Mouse (Mus musculus): ENCODE results near the gene Rps26. TPM values are rescaled to one million over a fixed set of nuclear protein-coding genes. Genes with fewer than 3 reads are reported as not detected.
A peak's percentile ranks its signal among the peaks of the same experiment; 100 is the strongest.

Rps26 gene
- polyA plus RNA-seq, 2 experiments, result 1,177 to 1,662 TPM

DNA sequence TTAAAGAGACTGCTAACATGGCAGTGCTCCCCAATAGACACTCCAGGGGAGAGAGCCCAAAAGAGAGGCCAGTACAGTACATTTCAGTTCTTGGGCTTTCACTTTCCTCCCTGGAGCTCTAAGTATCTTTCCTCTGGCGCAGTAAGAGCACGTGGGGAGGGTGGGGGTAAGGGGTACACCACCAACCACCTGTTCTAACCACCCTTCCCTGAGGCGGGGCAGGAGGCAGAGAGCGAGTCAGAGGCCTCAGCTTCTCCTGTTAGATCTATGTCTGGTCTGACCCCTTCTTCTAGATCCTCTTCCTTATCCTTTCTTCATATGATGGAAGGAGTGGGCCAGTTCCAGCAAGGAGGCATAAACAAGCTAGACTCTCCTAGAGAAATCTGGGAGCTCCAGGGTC is 39.4 kb downstream of the Rps26 start:
- 47% methylated on average over 4 of the region's 4 CpGs for WGBS
- DNase-seq (ENCODE audit: low spot score) (no peak), ATAC-seq (ENCODE audit: low FRiP score, low read depth) (no peak)
- peaks cover 7% of the 10 kb centered on the region; the same call in 1 of the 2 replicates for H3K4me1 ChIP-seq (ENCODE audit: control insufficient read depth, insufficient read depth, low read length)
- H3K4me3 ChIP-seq (replicated peaks; ENCODE audit: low read length), result no peak overlapping the region; the same call in 1 of the 2 replicates
- H3K4me2 ChIP-seq (replicated peaks; ENCODE audit: low read depth, low read length, severe bottlenecking), result peak overlapping the region; percentile 99
- no peak overlapping the region for H3K9ac ChIP-seq (ENCODE audit: low read depth, low read length, severe bottlenecking)
- H3K27me3 ChIP-seq (ENCODE audit: control insufficient read depth, insufficient read depth, low read length), result peaks cover 31% of the 10 kb centered on the region
- H3K27ac ChIP-seq (replicated peaks; ENCODE audit: low read depth, low read length), result no peak overlapping the region
- no peaks in the 10 kb centered on the region for H3K9me3 ChIP-seq (ENCODE audit: control insufficient read depth, low read length)
- no peak for TF ChIP-seq POLR2A (IDR thresholded peaks at IDR 0.05; ENCODE audit: borderline replicate concordance, extremely low read depth, insufficient read depth, insufficient read length)
- no peaks in the 10 kb centered on the region for H3K36me3 ChIP-seq (ENCODE audit: control insufficient read depth, insufficient read depth, low read length)

DNA sequence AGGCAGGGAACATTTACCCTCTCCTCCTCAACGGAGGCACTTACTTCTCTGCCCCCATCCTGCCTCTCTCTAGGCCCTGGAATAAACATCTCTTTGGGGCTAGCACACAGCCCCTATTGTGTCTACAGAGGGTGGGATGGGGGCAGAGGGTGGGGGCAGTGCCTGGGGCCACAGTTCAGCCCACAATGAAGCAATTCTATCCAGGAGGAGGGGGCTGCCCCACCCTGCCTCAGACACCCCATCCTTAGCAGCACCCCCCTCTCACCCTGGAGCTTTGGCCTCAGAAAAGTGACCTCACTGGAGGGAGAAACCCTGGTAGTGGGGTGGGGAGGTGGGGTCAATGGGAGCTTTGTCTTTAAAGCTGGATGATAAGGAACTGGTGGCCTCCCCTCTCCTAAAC is 40.0 kb downstream of the Rps26 start:
- peak overlapping the region; percentile 99; the same call in 1 of the 2 replicates for H3K4me2 ChIP-seq (replicated peaks; ENCODE audit: low read depth, low read length, severe bottlenecking)

DNA sequence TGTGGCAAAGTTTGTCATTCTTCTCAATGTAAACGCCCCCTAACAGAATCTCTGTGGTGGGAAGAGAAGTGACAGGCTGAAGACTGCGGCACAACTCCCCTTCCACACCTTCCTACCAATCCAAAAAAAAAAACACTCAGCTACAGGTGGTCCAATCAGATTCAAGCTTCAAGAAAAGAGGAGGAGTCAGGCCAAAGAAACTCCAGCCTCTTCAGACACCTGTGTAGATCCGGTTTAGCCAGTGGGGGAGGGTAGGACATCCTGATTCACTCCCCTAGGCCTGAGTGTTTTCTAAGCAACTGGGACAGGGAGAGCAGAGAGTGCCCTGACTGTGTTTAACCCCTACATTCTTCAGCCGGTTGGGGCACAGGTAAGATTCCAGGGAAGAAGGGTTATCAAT is 42.2 kb downstream of the Rps26 start:
- peaks cover 7% of the 10 kb centered on the region; the same call in 1 of the 2 replicates for H3K4me1 ChIP-seq (ENCODE audit: control insufficient read depth, insufficient read depth, low read length)
- no peak for TF ChIP-seq POLR2A (IDR thresholded peaks at IDR 0.05; ENCODE audit: borderline replicate concordance, extremely low read depth, insufficient read depth, insufficient read length)
- no peak overlapping the region for H3K4me3 ChIP-seq (replicated peaks; ENCODE audit: low read length)
- DNase-seq (ENCODE audit: low spot score) (peak; percentile 66), ATAC-seq (ENCODE audit: low FRiP score, low read depth) (no peak)
- no peaks in the 10 kb centered on the region for H3K9me3 ChIP-seq (ENCODE audit: control insufficient read depth, low read length)
- peaks cover 26% of the 10 kb centered on the region for H3K27me3 ChIP-seq (ENCODE audit: control insufficient read depth, insufficient read depth, low read length)
- no peak overlapping the region for H3K4me2 ChIP-seq (replicated peaks; ENCODE audit: low read depth, low read length, severe bottlenecking)
- no peak overlapping the region for H3K27ac ChIP-seq (replicated peaks; ENCODE audit: low read depth, low read length)
- WGBS, result 12% methylated on average over 4 of the region's 4 CpGs
- no peaks in the 10 kb centered on the region for H3K36me3 ChIP-seq (ENCODE audit: control insufficient read depth, insufficient read depth, low read length)
- no peak overlapping the region for H3K9ac ChIP-seq (ENCODE audit: low read depth, low read length, severe bottlenecking)

More for the DNA sequence above, 40.0 kb downstream of the Rps26 start:
- no peaks in the 10 kb centered on the region for H3K9me3 ChIP-seq (ENCODE audit: control insufficient read depth, low read length)
- peaks cover 31% of the 10 kb centered on the region for H3K27me3 ChIP-seq (ENCODE audit: control insufficient read depth, insufficient read depth, low read length)
- no peak overlapping the region; the same call in 1 of the 2 replicates for H3K4me3 ChIP-seq (replicated peaks; ENCODE audit: low read length)
- no peaks in the 10 kb centered on the region for H3K36me3 ChIP-seq (ENCODE audit: control insufficient read depth, insufficient read depth, low read length)
- ATAC-seq (ENCODE audit: low FRiP score, low read depth), result no peak
- no peak for DNase-seq (ENCODE audit: low spot score)
- no peak overlapping the region for H3K9ac ChIP-seq (ENCODE audit: low read depth, low read length, severe bottlenecking)
- WGBS, result 8% methylated on average over 1 of the region's 1 CpGs
- TF ChIP-seq POLR2A (IDR thresholded peaks at IDR 0.05; ENCODE audit: borderline replicate concordance, extremely low read depth, insufficient read depth, insufficient read length), result no peak
- peaks cover 7% of the 10 kb centered on the region; the same call in 1 of the 2 replicates for H3K4me1 ChIP-seq (ENCODE audit: control insufficient read depth, insufficient read depth, low read length)
- no peak overlapping the region for H3K27ac ChIP-seq (replicated peaks; ENCODE audit: low read depth, low read length)

DNA sequence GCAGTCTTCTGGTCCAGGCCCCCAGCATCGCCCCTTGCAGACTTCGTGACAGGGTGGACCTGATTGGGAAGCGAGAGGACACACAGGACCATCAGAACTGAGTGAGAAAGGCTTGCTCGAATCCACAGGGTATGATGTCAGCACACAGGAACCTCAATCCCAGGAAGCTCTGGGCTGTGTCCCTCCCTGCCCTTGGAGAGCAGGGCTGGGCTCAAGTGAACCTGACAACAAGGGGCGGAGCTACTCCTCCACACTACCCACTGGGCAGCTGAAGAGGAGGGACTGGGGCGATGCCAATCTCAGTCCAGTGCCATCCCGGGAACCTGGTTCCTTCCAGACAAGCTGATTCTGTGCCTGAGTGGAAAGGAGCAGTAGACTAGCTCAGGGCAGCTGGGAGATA is 42.9 kb downstream of the Rps26 start:
- no peak overlapping the region for H3K27ac ChIP-seq (replicated peaks; ENCODE audit: low read depth, low read length)
- H3K4me3 ChIP-seq (replicated peaks; ENCODE audit: low read length), result no peak overlapping the region
- H3K9ac ChIP-seq (ENCODE audit: low read depth, low read length, severe bottlenecking), result no peak overlapping the region
- TF ChIP-seq POLR2A (IDR thresholded peaks at IDR 0.05; ENCODE audit: borderline replicate concordance, extremely low read depth, insufficient read depth, insufficient read length), result no peak
- H3K4me1 ChIP-seq (ENCODE audit: control insufficient read depth, insufficient read depth, low read length), result peaks cover 3% of the 10 kb centered on the region; the same call in 1 of the 2 replicates
- peaks cover 19% of the 10 kb centered on the region for H3K27me3 ChIP-seq (ENCODE audit: control insufficient read depth, insufficient read depth, low read length)
- no peak for ATAC-seq (ENCODE audit: low FRiP score, low read depth)
- WGBS, result 19% methylated on average over 7 of the region's 7 CpGs
- no peaks in the 10 kb centered on the region for H3K9me3 ChIP-seq (ENCODE audit: control insufficient read depth, low read length)
- no peak overlapping the region for H3K4me2 ChIP-seq (replicated peaks; ENCODE audit: low read depth, low read length, severe bottlenecking)
- DNase-seq (ENCODE audit: low spot score), result no peak
- H3K36me3 ChIP-seq (ENCODE audit: control insufficient read depth, insufficient read depth, low read length), result no peaks in the 10 kb centered on the region

DNA sequence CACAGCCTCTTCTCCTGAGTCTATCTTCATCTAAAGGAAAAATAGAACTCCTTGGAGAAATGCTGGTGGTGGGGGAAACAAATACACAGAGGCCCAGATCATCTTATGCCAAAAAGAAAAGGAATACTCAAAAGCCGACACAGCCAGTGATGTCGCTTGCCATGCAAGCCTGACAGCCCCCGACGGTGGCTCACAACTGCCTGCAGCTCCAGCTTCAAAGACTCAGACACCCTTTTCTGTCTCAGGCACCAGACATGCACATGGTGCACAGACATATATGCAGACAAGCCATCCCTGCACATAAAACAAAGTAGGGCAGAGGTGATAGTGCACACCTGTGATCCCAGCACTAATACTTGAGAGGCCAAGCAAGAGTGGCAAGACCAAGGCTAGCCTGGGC is 46.8 kb downstream of the Rps26 start:
- H3K9me3 ChIP-seq (ENCODE audit: control insufficient read depth, low read length), result no peaks in the 10 kb centered on the region
- H3K27me3 ChIP-seq (ENCODE audit: control insufficient read depth, insufficient read depth, low read length), result no peaks in the 10 kb centered on the region
- ATAC-seq (ENCODE audit: low FRiP score, low read depth) (no peak), DNase-seq (ENCODE audit: low spot score) (no peak)
- no peak overlapping the region for H3K4me3 ChIP-seq (replicated peaks; ENCODE audit: low read length)
- no peaks in the 10 kb centered on the region for H3K4me1 ChIP-seq (ENCODE audit: control insufficient read depth, insufficient read depth, low read length)
- H3K4me2 ChIP-seq (replicated peaks; ENCODE audit: low read depth, low read length, severe bottlenecking), result no peak overlapping the region
- 69% methylated on average over 4 of the region's 4 CpGs for WGBS
- H3K27ac ChIP-seq (replicated peaks; ENCODE audit: low read depth, low read length), result no peak overlapping the region
- H3K36me3 ChIP-seq (ENCODE audit: control insufficient read depth, insufficient read depth, low read length), result 0 out of 2 replicates have a peak, but pooled peaks cover 3% of the 10 kb centered on the region
- no peak for TF ChIP-seq POLR2A (IDR thresholded peaks at IDR 0.05; ENCODE audit: borderline replicate concordance, extremely low read depth, insufficient read depth, insufficient read length)
- H3K9ac ChIP-seq (ENCODE audit: low read depth, low read length, severe bottlenecking), result no peak overlapping the region

All from limb, embryonic 14.5 days (tissue).